Mouse (Mus musculus): ENCODE measurements at regions not wholly inside any gene's neighbourhood (a gene's known extent, or its start where the extent isn't known, plus 50 kb on each side); places are given as distances from the start of the nearest gene placed in this dataset.

DNA sequence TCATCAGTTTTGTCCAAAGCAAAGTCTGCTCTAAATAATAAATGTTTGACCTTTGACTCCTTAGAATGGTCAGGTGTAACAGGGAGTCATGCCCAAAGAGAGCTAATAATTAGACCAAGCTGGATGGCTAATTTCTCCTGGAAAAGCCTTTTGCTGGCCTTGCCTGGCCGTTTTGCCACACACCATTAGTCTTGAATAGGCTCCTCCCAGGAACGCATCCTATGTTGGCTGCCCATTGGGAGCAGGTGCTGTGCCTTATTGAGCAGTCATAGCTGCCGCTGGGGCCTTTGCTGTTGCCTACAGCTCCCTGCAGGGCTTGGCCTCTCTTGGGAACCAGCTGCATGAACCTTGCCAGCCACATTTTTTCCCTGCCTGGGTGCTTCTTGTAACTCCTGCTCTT is 65.1 kb upstream of the Rgmb start:
- TF ChIP-seq CTCF (IDR thresholded peaks at IDR 0.05) (no peak), POLR2A (IDR thresholded peaks at IDR 0.05; ENCODE audit: insufficient read depth, low read depth, low read length) (no peak)

Data from heart, adult 2 months (tissue).